Mouse (Mus musculus) brown adipose tissue, adult 24 weeks (tissue): ENCODE results near the gene Ust. TPM values are rescaled to one million over a fixed set of nuclear protein-coding genes. Genes with fewer than 3 reads are reported as not detected.

ENCODE experiments used
- H3K27ac ChIP-seq: fragments of 200-500 bp; replicated peaks from 2 replicates; pipeline ENCODE4 v1.5.1; 2012; ENCODE audit warnings: low read depth, mild to moderate bottlenecking, low read length
- H3K4me1 ChIP-seq: fragments of 200-500 bp; 2 replicates; pipeline ENCODE4 v1.6.1; 2012; ENCODE audit warnings: low read length, mixed read lengths; ENCODE audit not compliant: control insufficient read depth, insufficient read depth, insufficient read length
- H3K4me3 ChIP-seq: fragments of 200-500 bp; 2 replicates; pipeline ENCODE4 v1.5.1; 2012; ENCODE audit warnings: low read depth, mild to moderate bottlenecking, low read length, moderate library complexity; ENCODE audit not compliant: insufficient read depth
- polyA plus RNA-seq: library from polyadenylated mRNA; stranded (reverse); fragments of >200 nt; gene quantifications from 2 replicates; pipeline ENCODE4 v1.2.4, GENCODE M21; 2012; ENCODE audit not compliant: missing spikeins, insufficient read depth, insufficient read length

Gene Ust
- polyA plus RNA-seq, 1 experiment = 6.3 TPM

GRCm38 (mm10) chr10:8419496-8420009, 99.1 kb downstream of the Ust start:
- Histone ChIP-seq H3K4me3 (no peak overlapping the region), H3K4me1 (no peaks in the 10 kb centered on the region), H3K27ac (no peak overlapping the region)

- Histone ChIP-seq H3K4me3 (no peak overlapping the region), H3K4me1 (no peaks in the 10 kb centered on the region), H3K27ac (no peak overlapping the region)
Observed at GRCm38 (mm10) chr10:8415474-8415873, 103.2 kb downstream of the Ust start.

GRCm38 (mm10) chr10:8415036-8415435, 103.6 kb downstream of the Ust start:
- Histone ChIP-seq H3K4me1 (no peaks in the 10 kb centered on the region), H3K27ac (no peak overlapping the region), H3K4me3 (no peak overlapping the region)

- Histone ChIP-seq H3K27ac (no peak overlapping the region), H3K4me3 (no peak overlapping the region), H3K4me1 (no peaks in the 10 kb centered on the region)
Observed at GRCm38 (mm10) chr10:8405141-8405540, 113.5 kb downstream of the Ust start.

GRCm38 (mm10) chr10:8392226-8392625, 126.4 kb downstream of the Ust start:
- peaks cover 2% of the 10 kb centered on the region; the same call in 1 of the 2 replicates for H3K4me1 ChIP-seq
- H3K4me3 ChIP-seq = no peak overlapping the region
- no peak overlapping the region for H3K27ac ChIP-seq

GRCm38 (mm10) chr10:8391264-8391748, 127.3 kb downstream of the Ust start:
- H3K4me3 ChIP-seq = no peak overlapping the region
- H3K27ac ChIP-seq = no peak overlapping the region
- peaks cover 4% of the 10 kb centered on the region; the same call in 1 of the 2 replicates for H3K4me1 ChIP-seq

- Histone ChIP-seq H3K27ac (no peak overlapping the region), H3K4me3 (no peak overlapping the region), H3K4me1 (peaks cover 4% of the 10 kb centered on the region; the same call in 1 of the 2 replicates)
Observed at GRCm38 (mm10) chr10:8388239-8388638, 130.4 kb downstream of the Ust start.

- no peak overlapping the region for H3K27ac ChIP-seq
- H3K4me3 ChIP-seq = no peak overlapping the region
- no peaks in the 10 kb centered on the region for H3K4me1 ChIP-seq
Observed at GRCm38 (mm10) chr10:8369894-8370500, 148.6 kb downstream of the Ust start.

GRCm38 (mm10) chr10:8365816-8366215, 152.8 kb downstream of the Ust start:
- no peak overlapping the region for H3K27ac ChIP-seq
- H3K4me3 ChIP-seq = no peak overlapping the region
- H3K4me1 ChIP-seq = no peaks in the 10 kb centered on the region

GRCm38 (mm10) chr10:8364182-8364581, 154.4 kb downstream of the Ust start:
- H3K4me1 ChIP-seq = no peaks in the 10 kb centered on the region

GRCm38 (mm10) chr10:8363281-8363680, 155.3 kb downstream of the Ust start:
- Histone ChIP-seq H3K27ac (no peak overlapping the region), H3K4me3 (no peak overlapping the region), H3K4me1 (no peaks in the 10 kb centered on the region)

More at GRCm38 (mm10) chr10:8364182-8364581, 154.4 kb downstream of the Ust start:
- Histone ChIP-seq H3K4me3 (no peak overlapping the region), H3K27ac (no peak overlapping the region)

GRCm38 (mm10) chr10:8358286-8359045, 160.2 kb downstream of the Ust start:
- Histone ChIP-seq H3K27ac (no peak overlapping the region), H3K4me1 (no peaks in the 10 kb centered on the region), H3K4me3 (no peak overlapping the region)

GRCm38 (mm10) chr10:8353534-8353933, 165.1 kb downstream of the Ust start:
- no peak overlapping the region for H3K27ac ChIP-seq
- no peak overlapping the region for H3K4me3 ChIP-seq
- no peaks in the 10 kb centered on the region for H3K4me1 ChIP-seq

- Histone ChIP-seq H3K27ac (no peak overlapping the region), H3K4me1 (no peaks in the 10 kb centered on the region), H3K4me3 (no peak overlapping the region)
Observed at GRCm38 (mm10) chr10:8350626-8351025, 168.0 kb downstream of the Ust start.

- no peak overlapping the region for H3K4me3 ChIP-seq
- no peak overlapping the region for H3K27ac ChIP-seq
Observed at GRCm38 (mm10) chr10:8347497-8347896, 171.1 kb downstream of the Ust start.

More at GRCm38 (mm10) chr10:8347497-8347896, 171.1 kb downstream of the Ust start:
- H3K4me1 ChIP-seq = no peaks in the 10 kb centered on the region
